Mouse (Mus musculus): ENCODE measurements around the gene Tfap4. TPM values are rescaled to one million over a fixed set of nuclear protein-coding genes. Genes with fewer than 3 reads are reported as not detected.

Gene Tfap4
- total RNA-seq, 2 experiments from 2014 or later: 4.2 to 4.3 TPM

DNA sequence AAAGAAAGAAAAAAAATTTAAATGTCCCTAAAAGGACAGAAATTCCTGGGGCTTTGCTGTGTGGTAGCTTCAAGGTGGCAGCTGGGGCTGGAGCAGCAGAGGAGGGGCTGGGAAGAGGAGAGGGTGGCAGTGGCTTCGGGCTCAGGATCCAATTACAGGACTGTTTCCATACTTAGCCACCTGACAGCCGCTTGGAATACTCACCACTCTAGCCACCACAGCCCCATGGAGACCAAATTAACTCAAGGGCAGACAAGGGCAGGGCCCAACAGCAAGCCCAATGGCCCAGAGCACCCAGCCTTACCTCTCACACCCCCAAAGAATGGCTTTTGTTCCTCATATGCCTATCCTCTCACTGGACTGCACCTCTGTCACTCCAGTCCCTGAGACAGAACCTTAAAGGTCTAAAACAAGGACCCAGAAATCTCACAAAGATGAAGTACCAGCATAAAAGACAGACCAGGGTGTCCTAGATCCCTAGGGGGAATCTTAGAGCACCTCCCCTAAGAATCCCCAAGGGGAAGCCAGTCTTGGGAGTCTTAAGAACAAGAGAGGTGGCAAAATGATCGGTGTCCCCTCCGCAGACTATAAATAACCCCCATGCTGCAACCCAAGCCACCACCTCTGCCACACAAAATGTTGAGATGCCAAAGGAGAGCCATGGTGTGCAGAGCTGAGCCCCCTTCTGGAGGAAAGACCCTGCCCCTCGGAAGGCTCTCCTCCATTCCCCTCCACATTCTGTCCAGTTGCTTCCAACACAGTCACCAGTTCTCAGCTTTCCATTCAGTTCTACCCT, 37.7 kb downstream of the Tfap4 start:
- DNase-seq (ENCODE audit: low spot score in 2 of 2): no peak

DNA sequence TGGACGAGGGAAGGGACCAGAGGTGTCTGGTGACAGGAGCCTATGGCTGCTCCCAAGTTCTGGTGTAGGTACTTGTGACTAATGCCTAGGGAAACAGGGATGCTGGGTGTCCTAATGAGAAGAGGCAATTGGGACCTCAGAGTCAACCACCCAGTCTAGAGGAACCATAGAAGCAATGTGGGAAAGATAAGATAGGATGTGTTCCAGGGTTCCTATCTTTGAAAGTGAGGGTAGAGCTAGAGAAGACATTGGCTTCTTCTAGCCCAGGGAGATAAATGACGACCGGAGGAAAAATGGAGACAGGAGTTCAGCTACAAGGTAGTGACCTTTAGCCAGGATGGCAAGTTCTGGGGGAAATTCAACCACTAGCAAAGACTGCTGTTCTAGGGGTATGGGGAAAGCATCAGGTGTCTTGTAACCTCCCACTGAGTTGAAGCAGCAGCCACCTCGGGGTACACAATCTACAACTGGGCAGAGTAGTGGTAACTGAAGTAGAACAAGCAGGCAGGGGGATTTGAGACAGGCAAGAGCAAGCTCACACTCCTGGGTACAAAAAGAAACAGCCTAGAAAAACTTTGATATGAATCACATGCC, 38.5 kb downstream of the Tfap4 start:
- no peak for DNase-seq (ENCODE audit: low spot score in 2 of 2)

DNA sequence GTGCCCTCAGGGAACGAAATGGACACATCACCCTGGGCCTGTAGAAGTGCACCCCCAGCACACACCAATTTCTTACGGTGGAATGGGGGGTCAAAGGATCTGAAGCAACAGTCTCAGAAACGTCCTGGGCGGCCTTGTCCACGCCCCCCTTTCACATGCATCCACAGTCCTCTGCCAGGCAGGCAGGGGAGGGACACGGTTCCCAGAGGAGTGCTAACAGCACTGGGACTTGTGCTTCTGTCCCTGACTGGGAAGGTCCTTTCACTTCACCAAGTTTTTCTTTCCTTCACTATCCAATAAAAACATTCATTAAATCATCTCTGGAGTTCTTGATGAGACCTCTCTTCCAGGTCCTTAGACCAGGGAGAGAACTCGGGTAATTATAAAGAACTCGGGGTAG, 39.0 kb downstream of the Tfap4 start:
- DNase-seq (ENCODE audit: low spot score in 2 of 2): no peak

DNA sequence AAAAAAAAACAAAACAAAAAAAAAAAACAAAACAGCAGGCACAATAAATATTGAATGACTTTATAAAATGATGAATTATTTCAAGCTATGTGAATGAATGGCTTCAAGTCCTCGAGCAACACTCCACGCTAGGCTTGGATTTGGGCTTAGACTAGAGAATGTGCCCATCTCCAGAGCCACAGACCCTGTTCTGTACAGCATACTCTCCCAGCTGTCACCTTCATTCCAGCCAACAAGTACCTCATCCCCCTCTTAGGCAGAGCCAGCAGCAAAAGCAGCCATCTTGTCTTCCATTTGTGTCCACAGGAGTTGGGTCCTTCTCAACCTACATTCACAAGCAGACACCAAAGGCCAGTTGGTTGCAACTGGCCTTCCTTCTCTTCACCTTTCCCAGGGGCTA, 39.8 kb downstream of the Tfap4 start:
- no peak for DNase-seq (ENCODE audit: low spot score in 2 of 2)

DNA sequence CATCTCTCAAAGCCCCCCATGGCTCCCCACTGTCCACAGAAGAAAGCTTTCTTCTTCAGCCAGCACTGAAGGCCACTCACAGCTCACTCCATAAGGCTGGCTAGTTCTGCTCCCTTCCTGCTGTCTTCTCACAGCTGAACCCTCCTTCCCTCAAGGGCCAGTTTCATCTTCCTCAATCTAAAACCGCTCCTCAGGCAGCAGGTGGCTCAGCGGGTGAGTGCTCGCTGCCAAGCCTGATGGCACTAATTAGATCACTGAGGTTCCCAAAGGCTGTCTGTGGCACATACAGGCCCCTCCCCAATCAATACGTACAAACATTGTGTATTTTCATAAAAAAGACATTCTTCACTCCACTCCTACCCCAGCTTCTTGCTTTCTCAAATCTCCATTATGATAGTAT, 40.5 kb downstream of the Tfap4 start:
- DNase-seq (ENCODE audit: low spot score in 2 of 2): no peak

DNA sequence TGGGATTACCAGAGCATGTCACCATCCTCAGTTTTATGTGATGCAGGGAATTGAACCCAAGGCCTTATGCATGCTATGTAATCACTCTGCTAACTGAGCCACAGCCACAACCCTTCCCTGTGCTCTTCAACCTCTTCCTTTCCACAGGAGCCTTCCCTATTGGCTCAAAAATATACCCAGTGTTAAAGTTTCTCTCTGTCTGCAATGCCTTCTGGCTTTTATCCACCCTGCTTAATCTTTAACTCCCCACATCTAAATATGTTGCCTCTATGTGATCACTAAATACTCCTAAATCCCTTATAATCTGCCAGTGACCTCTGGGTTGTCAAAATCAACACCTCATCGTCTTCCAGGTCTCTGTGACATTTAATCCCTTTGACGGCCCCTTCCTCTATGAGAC, 41.7 kb downstream of the Tfap4 start:
- no peak for DNase-seq (ENCODE audit: low spot score in 2 of 2)

DNA sequence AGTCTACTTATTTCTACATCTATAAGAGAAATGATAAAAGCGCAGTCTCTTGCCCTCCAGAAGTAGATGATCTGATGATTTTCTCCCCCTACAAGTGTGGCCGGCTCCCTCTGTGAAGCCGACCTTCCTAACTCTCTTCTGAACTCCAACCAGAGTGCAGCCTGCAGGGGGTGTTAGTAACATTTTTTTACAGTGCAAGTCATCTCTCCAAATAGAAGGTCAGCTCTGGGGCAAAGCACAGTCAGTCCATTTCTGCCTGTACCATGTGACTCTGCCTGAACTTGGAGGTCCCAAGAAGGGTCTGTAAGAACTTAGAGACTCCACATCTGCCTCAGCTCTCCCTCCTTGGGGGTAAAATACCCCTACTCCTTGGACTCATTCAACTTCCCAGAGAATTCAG, 45.3 kb downstream of the Tfap4 start:
- DNase-seq (ENCODE audit: low spot score in 2 of 2): no peak

DNA sequence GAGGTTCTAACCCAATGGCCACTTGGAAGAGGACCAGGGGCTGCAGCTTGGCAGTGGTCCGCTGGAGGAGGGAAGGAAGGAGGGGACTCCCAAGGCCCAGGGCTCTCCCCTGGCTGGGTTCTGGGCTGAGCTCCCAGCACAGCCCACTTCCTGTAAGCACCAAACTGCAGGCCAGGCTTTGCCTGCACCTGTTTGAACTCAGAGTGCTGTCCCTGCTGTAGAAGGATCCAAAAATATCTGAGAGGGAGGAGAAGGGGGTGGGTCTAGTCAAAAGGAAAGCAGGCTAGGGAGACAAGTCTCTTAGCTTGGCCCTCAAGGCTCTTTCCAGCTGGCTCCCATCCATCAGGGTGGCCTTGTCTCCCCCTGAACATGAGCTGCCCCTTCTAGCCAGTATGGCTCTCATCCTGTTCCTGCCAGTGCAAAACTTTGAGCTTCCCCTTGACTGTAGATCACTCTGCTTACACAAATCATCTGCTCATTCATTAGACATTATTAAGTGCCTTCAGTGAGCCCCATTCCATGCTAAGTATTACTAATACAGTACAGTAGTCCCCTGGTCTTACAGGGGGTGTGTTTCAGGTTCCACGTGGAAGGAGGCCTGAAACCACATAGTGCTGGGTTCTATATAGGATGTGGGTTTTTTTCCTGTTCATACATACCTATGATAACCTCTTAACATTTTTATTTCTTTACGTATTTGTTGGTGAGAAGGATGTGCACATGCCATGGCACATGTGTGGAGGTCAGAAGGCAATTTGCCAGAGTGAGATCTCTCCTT, 46.8 kb downstream of the Tfap4 start:
- DNase-seq (ENCODE audit: low spot score in 2 of 2): peak; percentile 43 to 69

DNA sequence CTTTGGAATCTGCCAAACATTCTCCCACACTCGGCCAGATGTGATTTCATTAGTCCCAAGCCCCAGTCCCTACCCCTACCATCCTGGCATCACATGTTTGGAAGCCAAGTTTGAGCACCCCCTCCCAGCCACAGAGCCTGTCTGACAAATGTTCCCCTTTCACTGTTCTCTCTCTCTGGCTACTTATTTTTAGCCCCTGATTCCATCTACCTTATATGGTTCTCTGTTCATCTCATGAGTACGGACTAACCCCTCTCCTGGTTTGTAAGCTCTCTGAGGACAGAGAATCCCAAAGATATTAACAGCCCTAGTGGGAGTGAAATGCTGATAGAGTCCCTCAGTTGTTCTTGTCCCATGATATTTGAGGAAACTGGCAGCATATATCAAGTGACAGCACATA, 48.3 kb downstream of the Tfap4 start:
- DNase-seq (ENCODE audit: low spot score in 2 of 2): no peak

DNA sequence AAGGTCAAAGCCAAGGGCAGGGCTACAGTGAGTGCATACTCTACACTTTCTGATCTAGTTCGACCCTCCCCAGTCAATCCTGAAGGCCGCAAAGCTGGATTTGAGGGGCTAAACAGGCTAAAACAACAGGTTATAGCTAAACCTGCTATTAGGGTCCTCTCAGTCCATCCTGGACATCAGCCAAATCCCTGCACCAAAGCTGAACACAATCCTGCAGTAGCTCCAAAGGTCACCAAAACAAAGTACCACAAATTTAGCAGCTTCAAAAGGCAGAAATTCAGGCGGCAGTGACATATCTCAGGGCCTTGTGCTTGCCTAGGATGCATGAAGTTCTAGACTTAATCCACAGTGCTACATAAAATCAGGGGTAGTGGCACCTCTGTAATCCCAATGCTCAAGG, 53.5 kb downstream of the Tfap4 start:
- no peak for DNase-seq (ENCODE audit: low spot score in 2 of 2)

DNA sequence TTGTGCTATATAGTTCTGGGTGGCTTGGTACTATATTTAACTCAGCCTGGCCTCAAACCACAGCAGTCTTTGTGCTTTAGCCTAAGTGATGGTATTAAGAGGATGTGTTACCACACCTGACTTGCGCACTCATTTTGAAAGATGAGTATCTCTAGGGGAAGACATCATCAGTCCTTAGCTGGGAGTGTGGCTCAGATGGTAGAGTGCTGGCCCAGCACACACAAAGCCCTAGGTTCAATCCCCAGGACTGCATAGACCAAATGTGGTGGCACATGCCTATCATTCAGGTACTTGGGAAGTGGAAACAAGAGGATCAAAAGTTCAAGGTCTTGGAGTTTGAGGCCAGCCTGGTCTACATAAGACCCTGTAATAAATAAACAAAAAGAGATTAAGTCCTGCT, 56.2 kb downstream of the Tfap4 start:
- no peak for DNase-seq (ENCODE audit: low spot score in 2 of 2)

DNA sequence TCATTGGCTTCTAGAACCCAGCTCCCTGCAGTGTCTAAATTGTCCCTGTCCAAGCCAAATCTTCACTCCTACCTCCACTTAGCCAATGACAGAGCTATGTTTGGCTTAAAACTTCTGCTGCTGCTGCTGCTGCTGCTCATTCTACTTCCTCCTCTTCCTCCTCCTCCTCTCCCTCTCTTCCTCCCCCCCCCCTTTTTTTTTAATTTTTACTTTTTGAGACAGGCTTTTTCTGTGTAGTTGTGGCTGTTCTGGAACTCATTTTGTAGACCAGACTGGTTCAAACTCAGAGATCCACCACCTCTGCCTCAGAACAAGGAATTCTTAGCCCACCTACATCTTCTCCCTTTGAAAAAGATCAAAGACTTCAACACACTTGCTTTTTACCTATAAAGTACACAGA, 57.1 kb downstream of the Tfap4 start:
- no peak for DNase-seq (ENCODE audit: low spot score in 2 of 2)

DNA sequence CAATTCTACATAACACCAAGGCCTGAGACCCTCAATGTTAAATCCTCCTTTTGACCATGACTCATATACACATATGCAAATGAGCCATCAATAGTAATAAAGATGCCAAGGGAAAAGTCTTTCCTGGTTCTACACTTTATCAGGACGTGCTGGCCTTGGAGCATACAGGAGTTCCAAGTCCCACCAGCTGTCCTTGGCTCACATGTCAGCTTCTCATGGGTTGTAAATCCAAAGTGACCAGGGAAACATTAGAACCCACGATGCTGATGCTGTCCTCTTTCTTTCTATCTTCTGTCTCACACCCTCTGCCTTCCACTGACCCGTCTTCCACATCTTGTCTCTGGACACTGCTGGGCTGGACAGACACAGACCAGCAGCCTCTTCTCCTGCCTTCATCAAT, 58.0 kb downstream of the Tfap4 start:
- DNase-seq (ENCODE audit: low spot score in 2 of 2): no peak

DNA sequence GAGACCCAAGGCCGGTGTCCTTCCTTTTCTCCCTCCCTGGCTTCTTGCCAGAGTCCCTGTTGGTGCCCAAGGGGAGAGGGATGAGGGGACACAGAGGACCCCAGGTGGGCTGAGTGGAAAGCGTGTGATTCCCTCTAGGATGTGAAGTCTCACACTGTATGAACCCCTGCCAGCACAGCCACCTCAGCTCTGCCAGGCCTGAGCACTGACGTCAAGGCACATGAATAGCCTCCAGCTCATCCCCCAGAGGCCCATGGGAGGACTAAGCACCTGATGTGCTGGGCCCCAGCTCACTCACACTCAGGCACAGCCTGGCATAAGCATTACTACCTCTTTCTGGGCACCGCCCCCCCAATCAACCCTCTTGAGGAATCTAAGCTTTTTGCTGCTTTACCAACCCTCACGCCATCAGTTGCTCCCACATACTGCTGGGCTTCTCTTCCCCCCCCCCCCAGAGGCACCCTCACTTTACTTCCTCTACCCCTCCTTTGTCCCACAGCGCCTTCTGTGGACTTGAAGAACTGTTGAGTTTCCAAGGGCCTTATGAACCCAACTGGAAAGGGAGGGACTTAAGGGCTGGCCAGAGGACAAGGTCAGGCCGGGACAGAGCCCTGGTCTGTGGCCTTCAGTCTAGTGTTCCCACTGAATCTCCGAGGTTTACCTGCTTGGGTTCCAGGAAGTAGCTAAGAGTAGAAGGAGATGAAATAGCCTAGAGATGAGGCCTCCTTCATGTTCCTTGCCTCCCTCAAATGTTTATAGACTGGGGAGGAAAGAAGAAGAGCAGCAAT, 58.9 kb downstream of the Tfap4 start:
- no peak for DNase-seq (ENCODE audit: low spot score in 2 of 2)

DNA sequence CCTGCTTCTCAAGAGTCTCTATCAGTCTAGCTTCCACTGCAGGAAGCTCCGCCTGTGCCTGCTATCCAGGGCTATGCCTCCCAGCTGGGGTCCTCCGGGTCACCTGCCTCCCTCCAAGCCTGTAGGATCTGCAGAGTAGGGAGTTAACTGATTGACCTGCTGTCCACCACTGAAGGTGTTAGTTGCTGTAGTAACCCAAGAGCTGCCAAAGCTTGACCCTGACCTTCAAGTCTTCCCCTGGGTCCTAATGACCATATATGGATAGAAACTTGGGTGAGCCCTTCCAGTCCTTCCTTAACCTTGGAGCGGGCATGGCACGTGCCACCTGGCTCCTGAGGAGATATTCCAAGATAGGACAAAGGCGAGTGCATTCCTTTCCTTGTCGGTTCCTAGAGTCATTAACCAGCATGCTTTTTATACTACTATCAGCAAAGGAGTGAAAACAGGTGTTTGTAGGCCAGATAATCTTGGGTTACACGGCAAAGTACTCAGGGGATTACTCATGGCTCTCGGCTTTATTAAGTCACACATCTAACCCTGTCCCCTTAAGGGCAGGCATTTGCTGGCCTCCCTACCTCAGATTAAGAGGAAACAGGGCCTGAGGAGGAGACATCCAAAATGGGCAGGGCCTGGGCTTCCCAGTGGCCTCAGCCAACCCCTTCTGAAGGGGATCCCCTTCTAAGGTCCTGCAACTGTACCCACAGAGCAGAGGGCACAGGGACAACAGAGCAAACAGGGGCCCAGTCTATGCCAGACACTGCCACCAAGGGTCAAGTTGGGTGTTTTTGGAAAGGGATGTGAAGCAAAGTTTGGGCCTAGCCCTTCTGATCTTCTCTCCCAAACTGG, 61.7 kb downstream of the Tfap4 start:
- no peak for DNase-seq (ENCODE audit: low spot score in 2 of 2)

DNA sequence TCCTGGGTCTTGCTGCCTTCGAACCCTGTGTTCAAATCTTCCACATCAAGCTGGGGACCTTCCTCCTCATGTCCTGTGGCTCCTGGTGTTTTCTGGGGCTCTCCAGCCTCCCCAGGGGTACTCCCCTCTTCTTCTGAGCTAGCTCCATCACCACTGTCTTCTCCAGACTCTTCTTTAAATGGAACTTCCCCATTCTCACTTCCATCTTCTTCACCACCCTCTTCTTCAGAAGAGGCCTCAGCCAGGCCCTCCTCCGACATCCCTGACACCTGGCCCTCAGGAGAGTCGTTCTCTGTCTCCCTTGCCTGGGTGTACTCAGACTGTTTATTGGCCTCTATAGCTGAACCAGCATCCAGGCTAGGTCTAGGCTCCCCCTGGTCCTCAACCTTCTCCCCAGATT, 63.2 kb downstream of the Tfap4 start:
- no peak for DNase-seq (ENCODE audit: low spot score in 2 of 2)

DNA sequence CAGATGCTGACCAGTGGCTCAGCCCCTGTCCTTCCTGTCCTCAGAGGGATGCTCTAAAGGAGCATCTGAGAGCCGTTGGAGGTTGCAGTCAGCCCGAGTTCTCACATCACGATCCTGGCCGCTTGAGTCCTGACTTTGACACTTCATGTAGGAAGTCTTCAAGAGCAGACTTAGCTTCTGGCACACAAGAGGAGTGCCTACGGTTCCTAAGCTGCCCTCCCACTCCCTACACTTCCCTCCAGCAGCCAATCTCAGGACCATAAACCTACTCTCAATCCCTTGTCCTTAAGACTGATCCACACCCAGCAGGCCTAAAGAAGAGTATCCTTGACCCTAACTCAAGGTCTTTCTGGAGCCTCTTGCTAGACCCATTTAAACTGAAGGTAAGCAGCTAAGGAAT, 63.8 kb downstream of the Tfap4 start:
- DNase-seq (ENCODE audit: low spot score in 2 of 2): no peak
